Mouse (Mus musculus) liver, postnatal 0 days (tissue): ENCODE results near the gene Kif5c. TPM values are rescaled to one million over a fixed set of nuclear protein-coding genes. Genes with fewer than 3 reads are reported as not detected.

Source experiments
- ATAC-seq: fragments of 200-750 bp; cut with Nextera tagmentation; 2 replicates; pipeline ENCODE4 v1.8.0; 2017; ENCODE audit warnings: mild to moderate bottlenecking, moderate library complexity
- DNase-seq: peaks from one replicate; pipeline ENCODE4 v3.0.0-alpha.2; 2016
- H3K27ac ChIP-seq: fragments of 300-500 bp; sonication (generic); 2 replicates; pipeline ENCODE4 v1.5.1; 2014; ENCODE audit warnings: antibody characterized with exemption, moderate library complexity, mild to moderate bottlenecking, low read depth
- H3K27me3 ChIP-seq: fragments of 300-500 bp; sonication (generic); 2 replicates; pipeline ENCODE4 v1.6.1; 2014; ENCODE audit warnings: low read length, control low read depth, mixed read lengths; ENCODE audit not compliant: insufficient read depth
- H3K36me3 ChIP-seq: fragments of 300-500 bp; sonication (generic); replicated peaks from 2 replicates; pipeline ENCODE4 v1.6.1; 2014; ENCODE audit warnings: mild to moderate bottlenecking, control low read depth, low read length, moderate library complexity, mixed read lengths; ENCODE audit not compliant: insufficient read depth
- H3K4me1 ChIP-seq: fragments of 300-500 bp; sonication (generic); 2 replicates; pipeline ENCODE4 v1.6.1; 2014; ENCODE audit warnings: antibody characterized with exemption, mild to moderate bottlenecking, control low read depth; ENCODE audit not compliant: insufficient read depth
- H3K4me2 ChIP-seq: fragments of 300-500 bp; sonication (generic); 2 replicates; pipeline ENCODE4 v1.6.1; 2014; ENCODE audit warnings: low read depth, mild to moderate bottlenecking, low read length, moderate library complexity, mixed read lengths
- H3K4me3 ChIP-seq: fragments of 300-500 bp; sonication (generic); 2 replicates; pipeline ENCODE4 v1.5.1; 2014; ENCODE audit warnings: low read depth, low read length
- H3K9ac ChIP-seq: fragments of 300-500 bp; sonication (generic); replicated peaks from 2 replicates; pipeline ENCODE4 v1.6.1; 2014; ENCODE audit warnings: mild to moderate bottlenecking, moderate library complexity
- H3K9me3 ChIP-seq: fragments of 300-500 bp; sonication (generic); 2 replicates; pipeline ENCODE4 v1.6.1; 2016; ENCODE audit warnings: mild to moderate bottlenecking, control low read depth, low read length, mixed read lengths
- CTCF ChIP-seq: sonication (generic); IDR thresholded peaks from 2 replicates; pipeline ENCODE4 v1.5.1; 2016; ENCODE audit warnings: antibody characterized with exemption, low read depth
- EP300 ChIP-seq: IDR thresholded peaks from 2 replicates; pipeline ENCODE4 v1.6.1; 2016; ENCODE audit warnings: antibody characterized with exemption, low read depth, mild to moderate bottlenecking
- WGBS: fragments of 180-500 bp; shearing (Covaris S2); extraction: QIAGEN DNeasy Blood & Tissue Kit; methylation state at CpG from one replicate; pipeline ENCODE4 v1.1.7; 2014; ENCODE audit not compliant: insufficient replicate concordance; 5-methylcytosine and 5-hydroxymethylcytosine counted together
- polyA plus RNA-seq: library from polyadenylated mRNA; unstranded; fragments of >200 nt; fragmentation: Nextera tagmentation; extraction: Ambion mirVana; gene quantifications from 2 replicates; pipeline ENCODE4 v1.2.1, GENCODE M21; 2015

Gene Kif5c
- polyA plus RNA-seq, 1 experiment from 2014 or later: 0.13 TPM

GRCm38 (mm10) chr2:49710223-49710622, 91.1 kb downstream of the Kif5c start:
- WGBS: 64% methylated on average over 3 of the region's 3 CpGs

DNA sequence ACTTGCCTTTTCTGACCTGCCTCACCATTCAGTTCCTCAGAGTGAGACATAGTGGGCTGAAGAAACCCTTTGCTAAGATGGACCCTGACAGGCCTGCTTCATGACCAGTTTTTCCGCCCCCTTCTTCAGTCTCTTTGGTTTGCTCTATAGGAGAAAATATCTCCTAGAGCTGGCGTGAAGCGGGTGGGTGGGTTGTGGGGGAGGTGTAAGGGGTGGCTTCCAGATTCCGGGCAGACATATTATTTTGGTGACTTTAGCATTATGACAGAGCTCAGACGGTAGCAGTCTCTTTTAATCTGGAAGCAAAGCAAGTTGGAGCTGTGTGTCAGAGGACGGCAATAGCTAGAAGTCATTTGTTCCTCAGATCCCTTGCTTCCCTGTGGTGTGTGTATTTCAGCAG, 92.6 kb downstream of the Kif5c start:
- no peak for DNase-seq
- H3K4me3 ChIP-seq: no peak overlapping the region
- no peak overlapping the region for H3K9ac ChIP-seq
- no peak for ATAC-seq
- H3K9me3 ChIP-seq: no peaks in the 10 kb centered on the region
- WGBS: 76% methylated on average over 6 of the region's 6 CpGs
- no peaks in the 10 kb centered on the region for H3K27me3 ChIP-seq
- H3K4me1 ChIP-seq: no peaks in the 10 kb centered on the region
- TF ChIP-seq CTCF (no peak), EP300 (no peak)
- no peak overlapping the region for H3K27ac ChIP-seq
- no peaks in the 10 kb centered on the region for H3K36me3 ChIP-seq
- no peak overlapping the region for H3K4me2 ChIP-seq

More at GRCm38 (mm10) chr2:49710223-49710622, 91.1 kb downstream of the Kif5c start:
- Histone ChIP-seq H3K9ac (no peak overlapping the region), H3K27ac (no peak overlapping the region), H3K27me3 (no peaks in the 10 kb centered on the region), H3K36me3 (no peaks in the 10 kb centered on the region), H3K4me1 (no peaks in the 10 kb centered on the region), H3K9me3 (no peaks in the 10 kb centered on the region), H3K4me3 (no peak overlapping the region), H3K4me2 (no peak overlapping the region)
- no peak for ATAC-seq
- TF ChIP-seq CTCF (peak; percentile 51), EP300 (no peak)
- DNase-seq: no peak

- Histone ChIP-seq H3K4me2 (no peak overlapping the region), H3K4me3 (no peak overlapping the region), H3K9me3 (no peaks in the 10 kb centered on the region), H3K9ac (no peak overlapping the region), H3K27me3 (no peaks in the 10 kb centered on the region), H3K27ac (no peak overlapping the region), H3K36me3 (no peaks in the 10 kb centered on the region), H3K4me1 (no peaks in the 10 kb centered on the region)
- ATAC-seq: no peak
- no peak for TF ChIP-seq EP300
- TF ChIP-seq CTCF: no peak
- 66% methylated on average over 7 of the region's 7 CpGs for WGBS
- DNase-seq: no peak
Observed at GRCm38 (mm10) chr2:49712336-49712887, 93.3 kb downstream of the Kif5c start.

DNA sequence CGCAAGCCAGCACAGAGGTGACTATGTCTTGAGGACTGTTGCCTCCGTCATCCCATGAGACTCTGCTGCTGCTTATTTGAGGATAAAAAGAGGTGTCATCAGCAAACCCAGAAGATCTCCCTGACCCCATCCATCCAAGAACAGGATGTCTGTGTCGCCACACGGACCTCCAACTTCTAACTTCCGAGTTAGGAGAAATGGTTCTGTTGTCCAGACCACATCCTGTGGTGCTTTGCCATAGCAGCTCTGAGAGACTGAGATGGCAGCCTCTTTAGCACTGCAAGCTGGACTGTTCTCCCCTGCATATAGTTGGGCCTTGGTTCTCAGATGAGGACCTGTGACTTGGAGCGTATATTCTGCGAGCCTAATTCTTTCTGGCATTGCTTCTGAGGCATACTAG, 97.4 kb downstream of the Kif5c start:
- Histone ChIP-seq H3K36me3 (no peaks in the 10 kb centered on the region), H3K4me3 (no peak overlapping the region), H3K27me3 (0 out of 2 replicates have a peak, but pooled peaks cover 2% of the 10 kb centered on the region), H3K4me2 (no peak overlapping the region), H3K9me3 (no peaks in the 10 kb centered on the region), H3K4me1 (no peaks in the 10 kb centered on the region), H3K9ac (no peak overlapping the region), H3K27ac (no peak overlapping the region)
- no peak for ATAC-seq
- TF ChIP-seq CTCF: no peak
- TF ChIP-seq EP300: no peak
- no peak for DNase-seq
- 59% methylated on average over 7 of the region's 7 CpGs for WGBS

DNA sequence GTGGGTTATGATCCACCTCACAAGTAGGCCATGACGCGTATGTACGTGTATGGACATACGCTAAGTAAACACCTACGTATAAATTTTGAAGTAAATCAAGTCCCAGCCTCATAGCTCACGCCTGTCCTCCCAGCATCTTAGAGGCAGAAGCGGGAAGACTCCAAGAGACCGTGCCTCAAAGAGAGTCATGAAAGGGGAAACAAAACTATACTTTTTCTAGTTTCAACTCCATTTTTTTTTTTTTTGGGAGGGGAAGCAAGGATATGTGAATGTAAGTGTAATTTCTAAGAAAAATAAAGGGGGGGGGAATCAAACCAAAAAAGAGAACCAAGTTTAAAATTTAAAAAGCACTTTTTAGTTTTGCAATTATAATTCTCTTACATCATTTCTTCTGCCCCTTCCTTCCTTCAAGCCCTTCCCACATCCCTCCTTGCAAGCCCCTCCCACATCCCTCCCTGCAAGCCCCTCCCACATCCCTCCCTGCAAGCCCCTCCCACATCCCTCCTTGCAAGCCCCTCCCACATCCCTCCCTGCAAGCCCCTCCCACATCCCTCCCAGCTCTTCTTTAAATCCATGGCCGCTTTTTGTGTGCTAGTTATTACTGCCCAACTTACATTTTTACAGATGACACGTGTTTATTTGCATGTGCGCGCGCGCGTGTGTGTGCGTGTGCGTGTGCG, 98.5 kb downstream of the Kif5c start:
- H3K9ac ChIP-seq: no peak overlapping the region
- H3K27me3 ChIP-seq: 0 out of 2 replicates have a peak, but pooled peaks cover 2% of the 10 kb centered on the region
- H3K4me1 ChIP-seq: no peaks in the 10 kb centered on the region
- H3K4me3 ChIP-seq: no peak overlapping the region
- H3K9me3 ChIP-seq: no peaks in the 10 kb centered on the region
- no peak overlapping the region for H3K27ac ChIP-seq
- H3K4me2 ChIP-seq: no peak overlapping the region
- no peak for TF ChIP-seq EP300
- TF ChIP-seq CTCF: no peak
- ATAC-seq (no peak), DNase-seq (no peak)
- no peaks in the 10 kb centered on the region for H3K36me3 ChIP-seq
- WGBS: 90% methylated on average over 18 of the region's 18 CpGs

DNA sequence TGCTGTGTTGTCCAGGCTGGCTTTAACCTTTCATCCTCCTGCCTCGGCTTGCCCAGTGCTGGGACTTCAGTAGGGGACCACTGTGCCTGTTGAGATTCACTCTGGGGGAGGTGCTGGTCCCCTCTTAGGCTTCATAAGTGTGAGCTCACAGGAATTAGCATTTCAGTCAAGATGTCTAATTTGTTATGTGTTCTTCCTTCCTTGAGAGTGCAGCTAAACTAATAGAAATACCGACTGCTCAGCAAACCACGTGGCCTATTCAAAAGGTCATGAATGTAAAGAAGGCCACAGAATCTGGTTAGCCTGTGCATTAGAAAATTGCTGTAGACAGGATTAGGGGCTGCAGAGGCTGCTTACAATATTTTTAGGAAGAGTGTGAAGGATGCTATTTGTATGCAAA, 99.4 kb downstream of the Kif5c start:
- Histone ChIP-seq H3K9ac (no peak overlapping the region), H3K4me3 (no peak overlapping the region), H3K4me2 (no peak overlapping the region), H3K36me3 (no peaks in the 10 kb centered on the region), H3K9me3 (no peaks in the 10 kb centered on the region), H3K27ac (no peak overlapping the region), H3K27me3 (0 out of 2 replicates have a peak, but pooled peaks cover 2% of the 10 kb centered on the region), H3K4me1 (no peaks in the 10 kb centered on the region)
- DNase-seq: no peak
- no peak for ATAC-seq
- WGBS: 66% methylated on average over 3 of the region's 3 CpGs
- TF ChIP-seq EP300: no peak
- TF ChIP-seq CTCF: no peak
